Comparison of ENCODE assay signal across 11 mouse cellular contexts in the genomic region with DNA sequence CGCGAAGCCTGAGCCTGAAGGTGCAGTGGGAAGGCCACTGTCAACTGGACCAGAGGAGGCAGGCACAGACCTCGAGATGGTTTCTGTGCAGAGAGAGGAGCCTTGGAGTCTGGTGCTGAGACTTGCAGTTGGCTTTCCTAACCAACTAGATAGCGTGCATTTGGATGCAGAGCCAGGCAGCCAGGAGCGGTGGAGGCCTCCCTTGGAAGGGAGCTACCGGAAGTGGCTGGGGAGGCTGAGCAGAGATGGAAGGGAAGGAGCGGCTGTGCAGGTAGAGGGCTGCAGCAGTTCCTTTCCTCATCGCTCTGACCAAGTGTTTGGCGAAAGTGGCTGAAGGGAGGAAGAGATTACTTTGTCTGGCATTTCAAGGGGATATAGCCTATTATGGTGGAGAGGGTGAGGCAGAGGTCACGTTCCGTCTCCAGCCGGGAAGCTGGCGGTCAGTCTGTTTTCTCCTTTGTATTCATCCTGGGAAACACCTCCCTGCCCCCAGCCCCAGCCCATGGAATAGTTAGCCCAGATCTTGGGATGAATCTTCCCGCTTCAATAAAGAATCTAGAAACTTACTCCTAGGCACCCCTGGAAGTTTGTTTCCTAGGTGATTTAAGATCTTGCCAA. TPM values are rescaled to one million over a fixed set of nuclear protein-coding genes. Genes with fewer than 3 reads are reported as not detected.
A peak's percentile ranks its signal among the peaks of the same experiment; 100 is the strongest.
DNase-seq lines count a peak whose midpoint lies in the region; ATAC-seq and TF ChIP-seq lines count a peak whose summit lies in the region.
"Had no signal": no experiment of that assay in that cellular context is flagged by ENCODE, and none has a peak within 500 bp of the region (broad histone marks: within the 10 kb centered on the region; RNA-seq: fewer than 3 reads in every experiment).

No protein-coding gene starts in this region.

- 0 out of 2 replicates have a peak overlapping the region, but pooled peaks have one; percentile 0 for H3K27ac ChIP-seq in kidney, embryonic 15.5 days
- peak overlapping the region; percentile 74 for H3K27ac ChIP-seq in hindbrain, embryonic 10.5 days
- H3K27ac ChIP-seq in limb, embryonic 14.5 days (replicated peaks; ENCODE audit: low read depth, low read length) = peak overlapping the region; percentile 43
- H3K27ac ChIP-seq: liver, embryonic 15.5 days had no signal

- no peak for DNase-seq in kidney, adult 9 months
- DNase-seq in embryo, embryonic 10.5 days (ENCODE audit: low spot score) = peak; percentile 36
- DNase-seq in hindbrain, embryonic 10.5 days (ENCODE audit: low spot score) = no peak
- DNase-seq in limb, embryonic 14.5 days (ENCODE audit: low spot score) = no peak
- no peak for DNase-seq in urinary bladder, postnatal 10 days (ENCODE audit: low spot score)
- DNase-seq in left cerebral cortex, adult 18-20 months (ENCODE audit: low spot score in 2 of 2) = no peak
- DNase-seq: adrenal gland, adult 8-10 months had no signal

- peaks cover 24% of the 10 kb centered on the region for H3K4me1 ChIP-seq in kidney, embryonic 15.5 days
- H3K4me1 ChIP-seq in hindbrain, embryonic 10.5 days (replicated peaks) = peaks cover 25% of the 10 kb centered on the region
- peaks cover 17% of the 10 kb centered on the region for H3K4me1 ChIP-seq in limb, embryonic 14.5 days (ENCODE audit: control insufficient read depth, insufficient read depth, low read length)
- H3K4me1 ChIP-seq: liver, embryonic 15.5 days had no signal

- H3K36me3 ChIP-seq in kidney, embryonic 15.5 days = no peaks in the 10 kb centered on the region
- H3K36me3 ChIP-seq in hindbrain, embryonic 10.5 days = no peaks in the 10 kb centered on the region
- no peaks in the 10 kb centered on the region for H3K36me3 ChIP-seq in limb, embryonic 14.5 days (ENCODE audit: control insufficient read depth, insufficient read depth, low read length)
- H3K36me3 ChIP-seq: liver, embryonic 15.5 days had no signal

- H3K9ac ChIP-seq in kidney, embryonic 15.5 days = no peak overlapping the region
- no peak overlapping the region for H3K9ac ChIP-seq in limb, embryonic 14.5 days (ENCODE audit: low read depth, low read length, severe bottlenecking)
- H3K9ac ChIP-seq: liver, embryonic 15.5 days had no signal

- no peak overlapping the region for H3K4me3 ChIP-seq in kidney, embryonic 15.5 days (replicated peaks)
- no peak overlapping the region; the same call in 1 of the 2 replicates for H3K4me3 ChIP-seq in hindbrain, embryonic 10.5 days
- H3K4me3 ChIP-seq in limb, embryonic 14.5 days (replicated peaks; ENCODE audit: low read length) = no peak overlapping the region
- H3K4me3 ChIP-seq: erythroblast, embryonic 14.5 days; liver, embryonic 15.5 days; myocyte had no signal

- H3K9me3 ChIP-seq in kidney, embryonic 15.5 days (replicated peaks) = no peaks in the 10 kb centered on the region
- H3K9me3 ChIP-seq in hindbrain, embryonic 10.5 days = peaks cover 10% of the 10 kb centered on the region
- H3K9me3 ChIP-seq in limb, embryonic 14.5 days (ENCODE audit: control insufficient read depth, low read length) = peaks cover 4% of the 10 kb centered on the region; the same call in 1 of the 2 replicates
- H3K9me3 ChIP-seq: liver, embryonic 15.5 days had no signal

- 28% methylated on average over 14 of the region's 14 CpGs for WGBS in kidney, embryonic 15.5 days
- WGBS in hindbrain, embryonic 10.5 days = 24% methylated on average over 14 of the region's 14 CpGs
- WGBS in limb, embryonic 14.5 days = 41% methylated on average over 14 of the region's 14 CpGs

- H3K4me2 ChIP-seq in kidney, embryonic 15.5 days = peak overlapping the region; percentile 38
- 0 out of 2 replicates have a peak overlapping the region, but pooled peaks have one; percentile 41 for H3K4me2 ChIP-seq in limb, embryonic 14.5 days (replicated peaks; ENCODE audit: low read depth, low read length, severe bottlenecking)
- H3K4me2 ChIP-seq: liver, embryonic 15.5 days had no signal

- ATAC-seq in kidney, embryonic 15.5 days (replicated peaks; ENCODE audit: low FRiP score) = no peak
- no peak for ATAC-seq in limb, embryonic 14.5 days (ENCODE audit: low FRiP score, low read depth)

- H3K27me3 ChIP-seq in kidney, embryonic 15.5 days = no peaks in the 10 kb centered on the region
- peaks cover 9% of the 10 kb centered on the region; the same call in 1 of the 2 replicates for H3K27me3 ChIP-seq in hindbrain, embryonic 10.5 days (ENCODE audit: insufficient read depth, poor library complexity, severe bottlenecking)
- H3K27me3 ChIP-seq in limb, embryonic 14.5 days (ENCODE audit: control insufficient read depth, insufficient read depth, low read length) = no peaks in the 10 kb centered on the region

- TF ChIP-seq POLR2A in limb, embryonic 14.5 days (IDR thresholded peaks at IDR 0.05; ENCODE audit: borderline replicate concordance, extremely low read depth, insufficient read depth, insufficient read length) = no peak

RNA-seq across cellular contexts. Expression of a gene that starts 20.6 kb away (rescaled TPM):
- polyA plus RNA-seq in kidney, embryonic 15.5 days (2015; fragmentation: Nextera tagmentation; extraction: Ambion mirVana) = 959 and 1,016 TPM in 2 replicates
- polyA plus RNA-seq in hindbrain, embryonic 10.5 days (2016; fragmentation: Nextera tagmentation; extraction: Ambion mirVana) = 962 and 1,047 TPM in 2 replicates
- 2,427 and 4,774 TPM in 2 replicates for polyA plus RNA-seq in limb, embryonic 14.5 days (2012; rRNA removed)
- 1,281 and 1,338 TPM in 2 replicates for polyA plus RNA-seq in limb, embryonic 14.5 days (2014; fragmentation: Nextera tagmentation; extraction: Ambion mirVana)
- 100 to 1,000 TPM; 776 to 777 TPM for total RNA-seq in left cerebral cortex, adult 18-20 months (2021)

RNA-seq across cellular contexts. Expression of a gene that starts 20.7 kb away (rescaled TPM):
- 19.0 and 20.4 TPM in 2 replicates for polyA plus RNA-seq in kidney, embryonic 15.5 days (2015; fragmentation: Nextera tagmentation; extraction: Ambion mirVana)
- 19.2 and 22.4 TPM in 2 replicates for polyA plus RNA-seq in hindbrain, embryonic 10.5 days (2016; fragmentation: Nextera tagmentation; extraction: Ambion mirVana)
- 13.5 and 14.7 TPM in 2 replicates for polyA plus RNA-seq in limb, embryonic 14.5 days (2012; rRNA removed)
- polyA plus RNA-seq in limb, embryonic 14.5 days (2014; fragmentation: Nextera tagmentation; extraction: Ambion mirVana) = 16.2 and 16.9 TPM in 2 replicates
- 10 to 100 TPM; 31.7 to 35.0 TPM for total RNA-seq in left cerebral cortex, adult 18-20 months (2021)

Comparison
In these comparisons a context has a peak if more than half of its experiments do, and no peak if none do; other contexts are left out.
1. H3K27ac ChIP-seq: peak in every context shown above with its lines; median percentile 74 in hindbrain, embryonic 10.5 days; 43 in limb, embryonic 14.5 days; 0 in kidney, embryonic 15.5 days.